19 mouse cellular contexts compared by ENCODE assay signal in genomic region chr2:140533621-140534020, GRCm38 (mm10).
A peak's percentile ranks its signal among the peaks of the same experiment; 100 is the strongest.
DNase-seq lines count a peak whose midpoint lies in the region; ATAC-seq and TF ChIP-seq lines count a peak whose summit lies in the region.
"Had no signal": no experiment of that assay in that cellular context is flagged by ENCODE, and none has a peak within 500 bp of the region (broad histone marks: within the 10 kb centered on the region; RNA-seq: fewer than 3 reads in every experiment).

No protein-coding gene starts in this region.

- no peak for TF ChIP-seq CTCF in forebrain, postnatal 0 days (IDR thresholded peaks at IDR 0.05; ENCODE audit: low read depth)

- no peak overlapping the region for H3K27ac ChIP-seq in neural tube, embryonic 13.5 days (replicated peaks)
- no peak overlapping the region for H3K27ac ChIP-seq in forebrain, postnatal 0 days (ENCODE audit: low read depth, low read length)
- no peak overlapping the region for H3K27ac ChIP-seq in midbrain, embryonic 13.5 days
- H3K27ac ChIP-seq: embryonic facial prominence, embryonic 10.5 days; heart, embryonic 13.5 days; limb, embryonic 12.5 days; liver, embryonic 13.5 days; stomach, embryonic 15.5 days had no signal

- H3K27me3 ChIP-seq in neural tube, embryonic 13.5 days: no peaks in the 10 kb centered on the region
- no peaks in the 10 kb centered on the region for H3K27me3 ChIP-seq in forebrain, postnatal 0 days (ENCODE audit: insufficient read depth, low read length)
- no peaks in the 10 kb centered on the region for H3K27me3 ChIP-seq in midbrain, embryonic 13.5 days
- H3K27me3 ChIP-seq: heart, embryonic 13.5 days; limb, embryonic 12.5 days; liver, embryonic 13.5 days; stomach, embryonic 15.5 days had no signal

- H3K4me1 ChIP-seq in neural tube, embryonic 13.5 days (replicated peaks): no peaks in the 10 kb centered on the region; the same call in 1 of the 2 replicates
- no peaks in the 10 kb centered on the region for H3K4me1 ChIP-seq in forebrain, postnatal 0 days (ENCODE audit: insufficient read depth)
- H3K4me1 ChIP-seq in midbrain, embryonic 13.5 days (replicated peaks): 0 out of 2 replicates have a peak, but pooled peaks cover 10% of the 10 kb centered on the region
- H3K4me1 ChIP-seq: embryonic facial prominence, embryonic 10.5 days; heart, embryonic 13.5 days; limb, embryonic 12.5 days; liver, embryonic 13.5 days; stomach, embryonic 15.5 days had no signal

- H3K36me3 ChIP-seq in neural tube, embryonic 13.5 days: no peaks in the 10 kb centered on the region
- H3K36me3 ChIP-seq in forebrain, postnatal 0 days (ENCODE audit: insufficient read depth): no peaks in the 10 kb centered on the region
- H3K36me3 ChIP-seq in midbrain, embryonic 13.5 days: no peaks in the 10 kb centered on the region
- H3K36me3 ChIP-seq: embryonic facial prominence, embryonic 10.5 days; heart, embryonic 13.5 days; limb, embryonic 12.5 days; liver, embryonic 13.5 days; stomach, embryonic 15.5 days had no signal

- no peaks in the 10 kb centered on the region for H3K9me3 ChIP-seq in neural tube, embryonic 13.5 days
- H3K9me3 ChIP-seq in forebrain, postnatal 0 days (ENCODE audit: low read length): no peaks in the 10 kb centered on the region
- no peaks in the 10 kb centered on the region for H3K9me3 ChIP-seq in midbrain, embryonic 13.5 days
- H3K9me3 ChIP-seq: embryonic facial prominence, embryonic 10.5 days; heart, embryonic 13.5 days; limb, embryonic 12.5 days; liver, embryonic 13.5 days; stomach, embryonic 15.5 days had no signal

- H3K9ac ChIP-seq in neural tube, embryonic 13.5 days: no peak overlapping the region
- H3K9ac ChIP-seq in forebrain, postnatal 0 days: no peak overlapping the region
- no peak overlapping the region for H3K9ac ChIP-seq in midbrain, embryonic 13.5 days (replicated peaks)
- H3K9ac ChIP-seq: heart, embryonic 13.5 days; limb, embryonic 12.5 days; liver, embryonic 13.5 days; stomach, embryonic 15.5 days had no signal

- no peak for DNase-seq in neural tube, embryonic 10.5 days (ENCODE audit: extremely low spot score, low spot score)
- peak; percentile 31 for DNase-seq in forebrain, postnatal 0 days
- DNase-seq in kidney, postnatal 4 days: no peak
- no peak for DNase-seq in cerebellum, adult 11 months
- no peak for DNase-seq in gastrocnemius, adult 8-10 months (ENCODE audit: low spot score in 2 of 2)
- DNase-seq in urinary bladder, postnatal 25 days (ENCODE audit: low spot score): no peak
- DNase-seq: cerebellum, postnatal 25 days; gastrocnemius, postnatal 36 days; heart, postnatal 36 days; kidney, adult 11 months; kidney, postnatal 10 days; liver, embryonic 13.5 days had no signal

- H3K4me3 ChIP-seq in neural tube, embryonic 13.5 days: no peak overlapping the region
- H3K4me3 ChIP-seq in forebrain, postnatal 0 days (ENCODE audit: low read depth, low read length): 0 out of 2 replicates have a peak overlapping the region, but pooled peaks have one; percentile 2
- H3K4me3 ChIP-seq in midbrain, embryonic 13.5 days (replicated peaks): no peak overlapping the region
- H3K4me3 ChIP-seq: embryonic facial prominence, embryonic 10.5 days; heart, embryonic 13.5 days; limb, embryonic 12.5 days; liver, embryonic 13.5 days; myocyte; stomach, embryonic 15.5 days had no signal

- 53% methylated on average over 8 of the region's 8 CpGs for WGBS in neural tube, embryonic 13.5 days
- WGBS in forebrain, postnatal 0 days: 7% methylated on average over 8 of the region's 8 CpGs
- 17% methylated on average over 8 of the region's 8 CpGs for WGBS in midbrain, embryonic 13.5 days

- peak overlapping the region; percentile 28; the same call in 1 of the 2 replicates for H3K4me2 ChIP-seq in neural tube, embryonic 13.5 days
- peak overlapping the region; percentile 21 for H3K4me2 ChIP-seq in forebrain, postnatal 0 days (ENCODE audit: low read depth)
- H3K4me2 ChIP-seq in midbrain, embryonic 13.5 days (replicated peaks): peak overlapping the region; percentile 30
- H3K4me2 ChIP-seq: heart, embryonic 13.5 days; limb, embryonic 12.5 days; liver, embryonic 13.5 days; stomach, embryonic 15.5 days had no signal

- no peak for ATAC-seq in neural tube, embryonic 13.5 days (ENCODE audit: low read depth)
- ATAC-seq in forebrain, postnatal 0 days: no peak
- no peak for ATAC-seq in midbrain, embryonic 13.5 days
